Mouse (Mus musculus) kidney, embryonic 16.5 days (tissue): ENCODE measurements around the gene Rims1. TPM values are rescaled to one million over a fixed set of nuclear protein-coding genes. Genes with fewer than 3 reads are reported as not detected.

ENCODE experiments used
- ATAC-seq: fragments of 200-750 bp; cut with Nextera tagmentation; 2 replicates; pipeline ENCODE4 v1.8.0; 2017; ENCODE audit warnings: moderate TSS enrichment; ENCODE audit not compliant: low FRiP score, low TSS enrichment
- H3K27ac ChIP-seq: fragments of 300-500 bp; sonication (generic); 2 replicates; pipeline ENCODE4 v1.5.1; 2014; ENCODE audit warnings: low read length
- H3K27me3 ChIP-seq: fragments of 300-500 bp; sonication (generic); 2 replicates; pipeline ENCODE4 v1.6.1; 2014; ENCODE audit warnings: low read length, control low read depth, mixed read lengths; ENCODE audit not compliant: insufficient read depth
- H3K36me3 ChIP-seq: fragments of 300-500 bp; sonication (generic); 2 replicates; pipeline ENCODE4 v1.6.1; 2014; ENCODE audit warnings: low read length, control low read depth, mixed read lengths; ENCODE audit not compliant: insufficient read depth
- H3K4me1 ChIP-seq: fragments of 300-500 bp; sonication (generic); 2 replicates; pipeline ENCODE4 v1.6.1; 2014; ENCODE audit warnings: low read length, control low read depth, mixed read lengths; ENCODE audit not compliant: insufficient read depth
- H3K4me2 ChIP-seq: fragments of 300-500 bp; sonication (generic); replicated peaks from 2 replicates; pipeline ENCODE4 v1.6.1; 2014; ENCODE audit warnings: low read depth, low read length
- H3K4me3 ChIP-seq: fragments of 300-500 bp; sonication (generic); 2 replicates; pipeline ENCODE4 v1.5.1; 2014; ENCODE audit warnings: mild to moderate bottlenecking, low read length
- H3K9ac ChIP-seq: fragments of 300-500 bp; sonication (generic); replicated peaks from 2 replicates; pipeline ENCODE4 v1.6.1; 2014; ENCODE audit warnings: low read length
- H3K9me3 ChIP-seq: fragments of 300-500 bp; sonication (generic); 2 replicates; pipeline ENCODE4 v1.6.1; 2016; ENCODE audit warnings: low read length, control low read depth
- WGBS: fragments of 180-500 bp; shearing (Covaris S2); extraction: QIAGEN DNeasy Blood & Tissue Kit; methylation state at CpG from one replicate; pipeline ENCODE4 v1.1.7; 2014; 5-methylcytosine and 5-hydroxymethylcytosine counted together
- polyA plus RNA-seq: library from polyadenylated mRNA; unstranded; fragments of >200 nt; fragmentation: Nextera tagmentation; extraction: Ambion mirVana; gene quantifications from 2 replicates; pipeline ENCODE4 v1.2.1, GENCODE M21; 2015

Gene Rims1
- polyA plus RNA-seq, 1 experiment from 2014 or later, result 1.6 TPM

DNA sequence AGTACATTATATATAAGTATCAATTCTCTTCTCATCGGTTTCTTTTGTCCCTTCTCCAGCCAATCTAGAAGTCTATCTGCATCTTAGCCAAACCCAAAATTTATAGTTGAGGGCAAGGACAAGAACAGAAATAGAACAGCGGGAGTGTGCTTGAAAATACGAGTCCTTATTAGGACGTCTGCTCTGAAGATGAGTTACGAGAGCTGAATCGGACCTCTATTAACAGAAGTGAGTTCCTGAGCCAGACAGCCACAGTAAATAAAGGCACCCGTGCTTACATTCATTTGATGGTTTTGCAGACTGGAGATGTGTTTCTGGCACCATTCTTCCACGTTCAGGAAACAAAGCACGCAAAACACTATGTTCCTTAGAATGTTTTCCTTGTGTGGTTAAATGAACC is 466.9 kb downstream of the Rims1 start:
- no peak overlapping the region for H3K9ac ChIP-seq
- H3K4me1 ChIP-seq, result no peaks in the 10 kb centered on the region
- no peak overlapping the region for H3K27ac ChIP-seq
- no peaks in the 10 kb centered on the region for H3K27me3 ChIP-seq
- peak; percentile 42; the same call in 1 of the 2 replicates for ATAC-seq
- H3K4me3 ChIP-seq, result no peak overlapping the region
- H3K4me2 ChIP-seq, result no peak overlapping the region; the same call in 1 of the 2 replicates
- WGBS, result 47% methylated on average over 9 of the region's 9 CpGs
- no peaks in the 10 kb centered on the region for H3K9me3 ChIP-seq
- no peaks in the 10 kb centered on the region for H3K36me3 ChIP-seq

- Histone ChIP-seq H3K9ac (no peak overlapping the region), H3K9me3 (no peaks in the 10 kb centered on the region), H3K27ac (no peak overlapping the region), H3K4me3 (no peak overlapping the region), H3K36me3 (no peaks in the 10 kb centered on the region), H3K4me2 (no peak overlapping the region), H3K4me1 (no peaks in the 10 kb centered on the region), H3K27me3 (no peaks in the 10 kb centered on the region)
- 54% methylated on average over 6 of the region's 6 CpGs for WGBS
- 0 out of 2 replicates have a peak, but pooled peaks have one; percentile 23 for ATAC-seq
Observed at GRCm38 (mm10) chr1:22320941-22321676, 484.7 kb downstream of the Rims1 start.

DNA sequence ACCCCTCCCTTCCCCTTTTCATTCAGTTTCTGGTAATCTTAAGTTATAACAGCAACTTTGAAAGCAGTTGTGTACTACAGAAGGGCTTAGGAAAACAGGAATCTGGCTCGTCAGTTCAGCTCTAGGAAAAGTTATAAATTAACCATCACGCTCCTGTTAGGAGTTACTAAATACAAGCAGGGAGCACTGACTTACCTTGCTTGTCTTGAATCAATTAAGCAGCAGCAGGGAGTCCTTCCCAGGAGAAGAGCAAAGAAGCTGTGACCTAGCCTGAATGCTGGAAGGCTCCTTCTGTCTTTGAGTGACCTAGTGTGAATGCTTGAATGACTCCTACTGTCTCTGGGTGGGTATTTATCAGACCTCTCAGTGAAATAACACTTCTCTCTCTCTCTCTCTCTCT is 490.3 kb downstream of the Rims1 start:
- WGBS, result 19% methylated on average over 2 of the region's 2 CpGs
- peak; percentile 84; the same call in 1 of the 2 replicates for ATAC-seq
- H3K27me3 ChIP-seq, result no peaks in the 10 kb centered on the region
- H3K4me1 ChIP-seq, result no peaks in the 10 kb centered on the region
- H3K27ac ChIP-seq, result no peak overlapping the region
- no peak overlapping the region for H3K4me3 ChIP-seq
- H3K9me3 ChIP-seq, result no peaks in the 10 kb centered on the region
- H3K4me2 ChIP-seq, result 0 out of 2 replicates have a peak overlapping the region, but pooled peaks have one; percentile 18
- H3K9ac ChIP-seq, result no peak overlapping the region
- H3K36me3 ChIP-seq, result no peaks in the 10 kb centered on the region

DNA sequence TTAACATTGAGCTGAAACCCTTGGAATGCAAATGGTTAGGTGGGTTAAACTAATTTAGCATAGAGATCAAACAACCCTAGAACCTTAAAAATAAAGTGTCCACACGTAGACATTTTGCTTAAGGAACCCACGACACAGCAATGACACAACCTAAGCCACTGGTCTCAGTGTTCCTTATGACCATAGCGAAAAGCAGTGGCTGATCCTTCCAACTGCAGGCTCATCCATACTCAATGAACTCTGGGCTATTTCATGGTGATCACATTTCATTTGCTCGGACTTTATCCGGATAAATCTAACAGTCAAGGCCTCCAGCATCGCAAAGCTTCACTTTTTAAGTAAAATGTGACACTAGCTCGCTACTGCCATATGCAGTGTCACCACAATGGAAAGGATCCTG is 494.3 kb downstream of the Rims1 start:
- no peak for ATAC-seq
- Histone ChIP-seq H3K27me3 (no peaks in the 10 kb centered on the region), H3K4me3 (no peak overlapping the region), H3K36me3 (no peaks in the 10 kb centered on the region), H3K4me2 (no peak overlapping the region), H3K4me1 (no peaks in the 10 kb centered on the region), H3K27ac (no peak overlapping the region), H3K9me3 (no peaks in the 10 kb centered on the region), H3K9ac (no peak overlapping the region)
- 61% methylated on average over 7 of the region's 7 CpGs for WGBS

DNA sequence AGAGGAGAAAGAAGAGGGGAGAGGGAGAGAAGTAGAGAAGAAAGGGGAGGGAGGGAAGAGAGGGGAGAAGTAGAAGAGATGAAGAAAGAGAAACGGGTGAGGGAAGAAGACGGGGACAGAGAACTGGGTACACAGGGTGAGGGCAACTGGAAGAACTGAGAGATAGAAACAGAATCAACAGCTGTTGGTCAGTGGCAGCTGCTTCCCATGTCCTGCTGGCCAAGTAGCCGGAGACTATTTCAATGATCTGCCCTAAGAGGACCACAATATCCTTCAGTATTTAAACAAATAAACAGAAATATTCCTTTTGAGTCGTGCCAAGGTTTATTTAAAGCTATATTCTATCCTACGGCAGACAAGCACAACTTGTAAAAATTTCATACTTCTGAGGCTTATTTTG is 499.3 kb downstream of the Rims1 start:
- Histone ChIP-seq H3K4me3 (no peak overlapping the region), H3K27me3 (no peaks in the 10 kb centered on the region), H3K27ac (no peak overlapping the region), H3K4me2 (no peak overlapping the region), H3K9me3 (no peaks in the 10 kb centered on the region), H3K9ac (no peak overlapping the region), H3K36me3 (no peaks in the 10 kb centered on the region), H3K4me1 (no peaks in the 10 kb centered on the region)
- 77% methylated on average over 5 of the region's 5 CpGs for WGBS
- ATAC-seq, result no peak

- Histone ChIP-seq H3K4me1 (no peaks in the 10 kb centered on the region), H3K4me2 (no peak overlapping the region), H3K9me3 (no peaks in the 10 kb centered on the region), H3K9ac (no peak overlapping the region), H3K36me3 (no peaks in the 10 kb centered on the region), H3K27ac (no peak overlapping the region), H3K4me3 (no peak overlapping the region), H3K27me3 (no peaks in the 10 kb centered on the region)
- WGBS, result 59% methylated on average over 1 of the region's 1 CpGs
- no peak for ATAC-seq
Observed at GRCm38 (mm10) chr1:22305932-22306331, 499.9 kb downstream of the Rims1 start.

- H3K9ac ChIP-seq, result no peak overlapping the region
- no peaks in the 10 kb centered on the region for H3K27me3 ChIP-seq
- no peak overlapping the region for H3K4me2 ChIP-seq
- 12% methylated on average over 3 of the region's 3 CpGs for WGBS
- H3K27ac ChIP-seq, result no peak overlapping the region
- ATAC-seq, result no peak
- no peaks in the 10 kb centered on the region for H3K36me3 ChIP-seq
- no peak overlapping the region for H3K4me3 ChIP-seq
- no peaks in the 10 kb centered on the region for H3K9me3 ChIP-seq
- peaks cover 7% of the 10 kb centered on the region; the same call in 1 of the 2 replicates for H3K4me1 ChIP-seq
Observed at GRCm38 (mm10) chr1:22293953-22294352, 511.8 kb downstream of the Rims1 start.

- WGBS, result 17% methylated on average over 2 of the region's 2 CpGs
- no peak for ATAC-seq
- H3K27me3 ChIP-seq, result no peaks in the 10 kb centered on the region
Observed at GRCm38 (mm10) chr1:22293310-22293709, 512.5 kb downstream of the Rims1 start.

DNA sequence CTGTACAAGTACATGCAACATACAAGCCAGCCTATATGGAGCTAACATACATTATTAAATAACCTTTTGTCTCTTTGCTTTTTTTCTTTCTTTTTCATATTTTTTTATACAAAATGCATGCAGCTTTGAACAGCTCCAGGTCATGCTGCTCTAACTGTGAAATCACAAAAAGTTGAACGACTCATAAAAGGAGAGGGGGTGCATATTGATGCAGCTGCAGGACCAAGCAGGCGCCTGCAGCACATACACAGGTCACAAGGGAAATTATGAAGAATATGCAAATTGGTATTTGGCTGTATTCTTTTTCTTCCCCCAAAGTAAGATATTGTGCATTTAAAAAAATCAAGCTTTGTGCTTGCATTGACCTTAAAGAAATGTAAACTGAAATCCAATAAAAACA is 519.0 kb downstream of the Rims1 start:
- Histone ChIP-seq H3K9ac (no peak overlapping the region), H3K4me3 (no peak overlapping the region), H3K27me3 (no peaks in the 10 kb centered on the region), H3K4me1 (no peaks in the 10 kb centered on the region), H3K9me3 (no peaks in the 10 kb centered on the region), H3K27ac (no peak overlapping the region), H3K4me2 (no peak overlapping the region), H3K36me3 (no peaks in the 10 kb centered on the region)
- 80% methylated on average over 2 of the region's 2 CpGs for WGBS
- ATAC-seq, result no peak

More at GRCm38 (mm10) chr1:22293310-22293709, 512.5 kb downstream of the Rims1 start:
- Histone ChIP-seq H3K9ac (no peak overlapping the region), H3K27ac (no peak overlapping the region), H3K4me1 (peaks cover 7% of the 10 kb centered on the region; the same call in 1 of the 2 replicates), H3K4me2 (no peak overlapping the region), H3K4me3 (no peak overlapping the region), H3K36me3 (no peaks in the 10 kb centered on the region), H3K9me3 (no peaks in the 10 kb centered on the region)

DNA sequence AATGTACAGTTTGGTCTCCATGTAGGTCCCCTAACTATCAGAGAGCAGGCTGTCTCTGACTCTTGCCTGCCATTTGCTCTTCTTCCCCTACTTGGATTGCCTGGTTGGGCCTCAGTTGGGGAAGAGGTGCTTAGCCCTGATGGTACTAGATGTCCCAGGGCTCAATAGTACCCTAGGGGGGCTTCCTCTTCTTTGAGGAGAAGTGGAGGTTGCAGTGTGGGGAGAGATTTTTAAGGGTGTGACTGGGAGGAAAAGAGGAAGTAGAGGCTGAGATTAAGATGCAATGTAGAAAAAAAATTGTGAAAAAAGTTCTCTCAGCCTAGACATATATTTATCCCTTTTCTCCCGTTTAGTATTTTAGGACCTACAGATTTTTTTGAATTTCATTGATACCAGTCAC is 525.8 kb downstream of the Rims1 start:
- no peaks in the 10 kb centered on the region for H3K4me1 ChIP-seq
- WGBS, result 84% methylated on average over 1 of the region's 1 CpGs
- no peak overlapping the region for H3K4me2 ChIP-seq
- no peaks in the 10 kb centered on the region for H3K9me3 ChIP-seq
- no peak overlapping the region for H3K27ac ChIP-seq
- no peak overlapping the region for H3K9ac ChIP-seq
- H3K27me3 ChIP-seq, result no peaks in the 10 kb centered on the region
- no peak overlapping the region for H3K4me3 ChIP-seq
- no peaks in the 10 kb centered on the region for H3K36me3 ChIP-seq
- no peak for ATAC-seq
